Mouse (Mus musculus) liver, embryonic 14.5 days (tissue): ENCODE results near the gene Mlph.

Experiments
- CTCF ChIP-seq: IDR thresholded peaks from 2 replicates; pipeline ENCODE4 v1.5.1; 2016; ENCODE audit warnings: antibody characterized with exemption, low read depth, control low read depth
- EP300 ChIP-seq: IDR thresholded peaks from 2 replicates; pipeline ENCODE4 v1.6.1; 2016; ENCODE audit warnings: antibody characterized with exemption, low read depth

- TF ChIP-seq CTCF, result no peak
- no peak for TF ChIP-seq EP300
These were observed 34.4 kb downstream of the Mlph start for GRCm38 (mm10) chr1:90949309-90949708.
